Mouse (Mus musculus) kidney, adult 2 months (tissue): ENCODE measurements around the gene Stag1. TPM values are rescaled to one million over a fixed set of nuclear protein-coding genes. Genes with fewer than 3 reads are reported as not detected.

Experiments used
- DNase-seq: peaks from one replicate; pipeline ENCODE4 v3.0.0; 2021
- H3K27ac ChIP-seq: fragments of 200-500 bp; 2 replicates; pipeline ENCODE4 v1.5.1; 2012; ENCODE audit warnings: low read depth, low read length, control low read depth, inconsistent platforms; ENCODE audit not compliant: insufficient read depth
- H3K27me3 ChIP-seq: fragments of 200-500 bp; replicated peaks from 2 replicates; pipeline ENCODE4 v1.6.1; 2012; ENCODE audit warnings: mild to moderate bottlenecking, moderate library complexity, low read length, inconsistent platforms; ENCODE audit not compliant: control insufficient read depth, insufficient read depth
- H3K36me3 ChIP-seq: fragments of 200-500 bp; 2 replicates; pipeline ENCODE4 v1.6.1; 2012; ENCODE audit warnings: mild to moderate bottlenecking, moderate library complexity, low read length, inconsistent platforms; ENCODE audit not compliant: control insufficient read depth, insufficient read depth
- H3K4me1 ChIP-seq: fragments of 200-500 bp; 2 replicates; pipeline ENCODE4 v1.6.1; 2011; ENCODE audit warnings: low read length; ENCODE audit not compliant: control insufficient read depth, insufficient read depth
- H3K4me3 ChIP-seq: fragments of 200-500 bp; 2 replicates; pipeline ENCODE4 v1.5.1; 2011; ENCODE audit warnings: mild to moderate bottlenecking, low read depth, low read length, control low read depth; ENCODE audit not compliant: insufficient read depth
- CTCF ChIP-seq: fragments of 200-500 bp; conservative IDR thresholded peaks from 2 replicates; pipeline ENCODE4 v1.5.1; 2011; ENCODE audit warnings: low read depth, mild to moderate bottlenecking, control low read depth, low read length, moderate library complexity, mixed read lengths; ENCODE audit not compliant: insufficient read depth, insufficient read length
- POLR2A ChIP-seq: fragments of 200-500 bp; IDR thresholded peaks from one replicate; pipeline ENCODE4 v1.6.1; 2011; ENCODE audit warnings: low read depth, low read length, control low read depth
- WGBS: fragments of 180-500 bp; shearing (Covaris S2); methylation state at CpG from one replicate; pipeline ENCODE4 v1.1.7; 2018; 5-methylcytosine and 5-hydroxymethylcytosine counted together
- polyA plus RNA-seq: library from polyadenylated mRNA; depleted of rRNA; stranded (reverse); fragments of >200 nt; gene quantifications from 2 replicates; pipeline ENCODE4 v1.2.3, GENCODE M21; 2012

Stag1 gene
- polyA plus RNA-seq, 1 experiment = 5.1 TPM

DNA sequence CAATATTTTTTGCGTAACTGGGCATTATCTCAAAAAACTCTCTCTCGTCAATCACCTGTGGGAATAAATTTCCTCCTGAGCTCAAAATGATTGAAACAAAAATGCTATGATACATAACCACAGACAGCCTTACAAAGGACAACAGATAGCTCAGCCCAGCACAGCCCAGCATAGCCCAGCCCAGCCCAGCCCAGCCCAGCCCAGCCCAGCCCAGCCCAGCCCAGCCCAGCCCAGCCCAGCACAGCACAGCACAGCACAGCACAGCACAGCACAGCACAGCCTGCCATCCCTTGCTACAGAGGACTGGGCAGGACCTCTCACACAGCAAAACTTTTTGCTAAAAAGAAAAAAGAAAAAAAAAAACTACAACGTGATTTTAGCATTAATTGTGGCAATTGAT, 390.3 kb downstream of the Stag1 start:
- 96% methylated on average over 3 of the region's 3 CpGs for WGBS
- Histone ChIP-seq H3K36me3 (no peaks in the 10 kb centered on the region; the same call in none of the 2 replicates), H3K27me3 (no peaks in the 10 kb centered on the region), H3K4me1 (no peaks in the 10 kb centered on the region), H3K27ac (no peak overlapping the region), H3K4me3 (no peak overlapping the region)
- DNase-seq = no peak
- no peak for TF ChIP-seq POLR2A
- TF ChIP-seq CTCF = no peak

- Histone ChIP-seq H3K27ac (no peak overlapping the region), H3K4me3 (no peak overlapping the region), H3K36me3 (no peaks in the 10 kb centered on the region; the same call in none of the 2 replicates), H3K4me1 (no peaks in the 10 kb centered on the region), H3K27me3 (no peaks in the 10 kb centered on the region)
- TF ChIP-seq CTCF = no peak
- no peak for TF ChIP-seq POLR2A
- 85% methylated on average over 5 of the region's 5 CpGs for WGBS
- no peak for DNase-seq
Measured at GRCm38 (mm10) chr9:100990609-100991008, 393.0 kb downstream of the Stag1 start.

DNA sequence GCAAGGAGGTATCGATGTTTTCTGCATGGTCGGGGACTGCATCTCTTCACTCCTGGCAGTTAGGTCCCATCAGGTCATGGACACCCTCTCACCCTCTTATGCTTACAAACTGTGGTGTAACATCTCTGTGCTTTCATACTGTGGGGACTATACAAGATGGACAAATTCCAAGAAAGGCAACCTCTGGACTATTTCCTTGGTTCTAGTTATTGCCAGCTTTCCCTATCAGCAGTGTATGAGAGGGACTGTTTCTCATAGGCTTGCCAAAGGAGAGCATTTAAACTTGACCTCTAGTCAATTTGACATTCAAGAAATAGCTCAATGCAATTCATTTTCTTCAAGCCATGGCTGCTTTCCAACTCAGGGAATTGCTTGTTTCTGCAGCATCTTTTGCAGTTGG, 393.7 kb downstream of the Stag1 start:
- Histone ChIP-seq H3K4me3 (no peak overlapping the region), H3K27me3 (no peaks in the 10 kb centered on the region), H3K36me3 (no peaks in the 10 kb centered on the region; the same call in 1 of the 2 replicates), H3K27ac (no peak overlapping the region), H3K4me1 (no peaks in the 10 kb centered on the region)
- no peak for TF ChIP-seq CTCF
- TF ChIP-seq POLR2A = no peak
- WGBS = 91% methylated on average over 2 of the region's 2 CpGs
- DNase-seq = no peak

GRCm38 (mm10) chr9:100992191-100992590, 394.6 kb downstream of the Stag1 start:
- Histone ChIP-seq H3K4me1 (no peaks in the 10 kb centered on the region), H3K27me3 (no peaks in the 10 kb centered on the region), H3K36me3 (no peaks in the 10 kb centered on the region; the same call in 1 of the 2 replicates), H3K4me3 (no peak overlapping the region), H3K27ac (no peak overlapping the region)
- 97% methylated on average over 2 of the region's 2 CpGs for WGBS
- TF ChIP-seq POLR2A = no peak
- no peak for TF ChIP-seq CTCF
- DNase-seq = no peak

GRCm38 (mm10) chr9:100993937-100994336, 396.3 kb downstream of the Stag1 start:
- no peaks in the 10 kb centered on the region for H3K4me1 ChIP-seq

GRCm38 (mm10) chr9:100997138-100997537, 399.5 kb downstream of the Stag1 start:
- WGBS = 97% methylated on average over 2 of the region's 2 CpGs
- no peak for DNase-seq
- no peak for TF ChIP-seq POLR2A
- no peak for TF ChIP-seq CTCF
- Histone ChIP-seq H3K27ac (no peak overlapping the region), H3K4me3 (no peak overlapping the region), H3K4me1 (no peaks in the 10 kb centered on the region), H3K27me3 (no peaks in the 10 kb centered on the region), H3K36me3 (peaks cover 2% of the 10 kb centered on the region; the same call in 1 of the 2 replicates)

More at GRCm38 (mm10) chr9:100993937-100994336, 396.3 kb downstream of the Stag1 start:
- Histone ChIP-seq H3K4me3 (no peak overlapping the region), H3K27me3 (no peaks in the 10 kb centered on the region), H3K36me3 (no peaks in the 10 kb centered on the region; the same call in 1 of the 2 replicates), H3K27ac (no peak overlapping the region)
- TF ChIP-seq POLR2A = no peak
- no peak for TF ChIP-seq CTCF
- no peak for DNase-seq
- WGBS = 89% methylated on average over 4 of the region's 4 CpGs

DNA sequence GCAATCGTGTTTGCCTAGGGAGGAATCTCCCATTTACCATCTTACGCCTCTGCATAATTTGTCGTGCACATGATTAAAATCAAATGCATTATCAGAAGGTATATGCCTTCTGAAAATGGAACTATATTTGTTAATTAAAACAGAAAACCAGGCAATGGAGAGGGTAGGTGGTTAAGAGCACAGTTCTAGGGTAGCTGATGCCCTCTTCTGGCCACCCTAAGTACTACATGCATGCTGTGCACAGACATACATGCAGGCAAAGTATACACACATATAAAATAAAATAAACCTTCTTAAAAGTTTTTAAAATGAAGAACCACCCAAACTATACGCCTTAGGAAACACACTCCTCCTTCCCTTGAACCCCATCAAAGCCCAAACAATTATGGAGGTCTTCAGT, 404.5 kb downstream of the Stag1 start:
- 98% methylated on average over 4 of the region's 4 CpGs for WGBS
- DNase-seq = no peak
- TF ChIP-seq CTCF (peak; percentile 32; the same call in 1 of the 2 replicates), POLR2A (no peak)
- peaks cover 2% of the 10 kb centered on the region; the same call in 1 of the 2 replicates for H3K36me3 ChIP-seq
- H3K4me1 ChIP-seq = no peaks in the 10 kb centered on the region; the same call in 1 of the 2 replicates
- H3K4me3 ChIP-seq = no peak overlapping the region
- no peak overlapping the region for H3K27ac ChIP-seq
- no peaks in the 10 kb centered on the region for H3K27me3 ChIP-seq
